Mouse (Mus musculus) frontal cortex, postnatal 25 days (tissue): ENCODE results near the gene Oas3.
"Not testable (repeated sequence)": the region's sequence is repeated elsewhere in the genome, so short reads cannot be mapped to it uniquely, and the experiment has no call there.

Experiments
- DNase-seq, 2 experiments: peaks; one replicate each; pipeline ENCODE4 v3.0.0; 2022; ENCODE audit warnings: low spot score in 2 of 2

The Oas3 gene

GRCm38 (mm10) chr5:120777478-120777877 lies at the start of gene Oas3:
Gene Oas3, minus strand, starts transcription at chr5:120777661.
- DNase-seq = no peak

- no peak for DNase-seq
These were observed 41.5 kb upstream of the Oas3 start for GRCm38 (mm10) chr5:120818999-120819398.

- no peak for DNase-seq
These were observed 38.5 kb upstream of the Oas3 start for GRCm38 (mm10) chr5:120815949-120816348.

- no peak for DNase-seq
These were observed 35.6 kb upstream of the Oas3 start for GRCm38 (mm10) chr5:120813023-120813422.

GRCm38 (mm10) chr5:120811951-120812819 lies 34.7 kb upstream of the Oas3 start, which contains the start of gene Oas1c:
Gene Oas1c, minus strand, starts transcription at chr5:120812514.
- peak; percentile 39 to 71 for DNase-seq

GRCm38 (mm10) chr5:120809171-120809570 lies 31.7 kb upstream of the Oas3 start:
- DNase-seq = no peak

- peak; percentile 20 to 47 for DNase-seq
These were observed 29.0 kb upstream of the Oas3 start for GRCm38 (mm10) chr5:120806458-120806857.

GRCm38 (mm10) chr5:120803596-120803995 lies 26.1 kb upstream of the Oas3 start:
- no peak for DNase-seq

- DNase-seq = not testable (repeated sequence)
These were observed 21.5 kb upstream of the Oas3 start for GRCm38 (mm10) chr5:120798943-120799342.

- DNase-seq = not testable (repeated sequence)
These were observed 20.7 kb upstream of the Oas3 start for GRCm38 (mm10) chr5:120798147-120798546.

GRCm38 (mm10) chr5:120795480-120796034 lies 18.1 kb upstream of the Oas3 start, which contains the start of gene Oas1e:
Gene Oas1e, minus strand, starts transcription at chr5:120795530.
- DNase-seq = not testable (repeated sequence)

- DNase-seq = peak; percentile 31 to 38
These were observed 15.6 kb upstream of the Oas3 start for GRCm38 (mm10) chr5:120793043-120793442.

- DNase-seq = no peak
These were observed 9.6 kb upstream of the Oas3 start for GRCm38 (mm10) chr5:120787042-120787441.

- no peak for DNase-seq
These were observed 5.0 kb upstream of the Oas3 start for GRCm38 (mm10) chr5:120782446-120782845.

- no peak for DNase-seq
These were observed 4.2 kb upstream of the Oas3 start for GRCm38 (mm10) chr5:120781646-120782045.

- no peak for DNase-seq
These were observed 2.5 kb upstream of the Oas3 start for GRCm38 (mm10) chr5:120779922-120780321.

GRCm38 (mm10) chr5:120778941-120779340 lies 1.5 kb upstream of the Oas3 start:
- no peak for DNase-seq

GRCm38 (mm10) chr5:120776801-120777200 lies 660 bp downstream of the Oas3 start:
- DNase-seq = no peak

GRCm38 (mm10) chr5:120775287-120775985 lies 2.0 kb downstream of the Oas3 start:
- DNase-seq = no peak

- no peak for DNase-seq
These were observed 8.1 kb downstream of the Oas3 start for GRCm38 (mm10) chr5:120769396-120769795.

GRCm38 (mm10) chr5:120765010-120765409 lies 12.5 kb downstream of the Oas3 start:
- no peak for DNase-seq

- DNase-seq = no peak
These were observed 15.6 kb downstream of the Oas3 start for GRCm38 (mm10) chr5:120761901-120762300.
